Mouse (Mus musculus): Measurements from ENCODE around the gene Scamp1.

Scamp1 gene

GRCm38 (mm10) chr13:94174577-94175279 lies 110.9 kb downstream of the Scamp1 start:
- no peak for DNase-seq (ENCODE audit: low spot score)

GRCm38 (mm10) chr13:94173633-94174576 lies 111.8 kb downstream of the Scamp1 start:
- peak; percentile 39 for DNase-seq (ENCODE audit: low spot score)

GRCm38 (mm10) chr13:94172533-94173310 lies 112.9 kb downstream of the Scamp1 start:
- no peak for DNase-seq (ENCODE audit: low spot score)

GRCm38 (mm10) chr13:94171612-94172011 lies 114.0 kb downstream of the Scamp1 start:
- no peak for DNase-seq (ENCODE audit: low spot score)

GRCm38 (mm10) chr13:94169325-94169916 lies 116.2 kb downstream of the Scamp1 start:
- no peak for DNase-seq (ENCODE audit: low spot score)

- DNase-seq (ENCODE audit: low spot score): no peak
These were observed 117.3 kb downstream of the Scamp1 start for GRCm38 (mm10) chr13:94168319-94168718.

GRCm38 (mm10) chr13:94164501-94164900 lies 121.2 kb downstream of the Scamp1 start:
- DNase-seq (ENCODE audit: low spot score): no peak

GRCm38 (mm10) chr13:94159478-94160220 lies 126.0 kb downstream of the Scamp1 start:
- DNase-seq (ENCODE audit: low spot score): no peak

GRCm38 (mm10) chr13:94158864-94159477 lies 126.7 kb downstream of the Scamp1 start:
- no peak for DNase-seq (ENCODE audit: low spot score)

- no peak for DNase-seq (ENCODE audit: low spot score)
These were observed 129.8 kb downstream of the Scamp1 start for GRCm38 (mm10) chr13:94155657-94156429.

GRCm38 (mm10) chr13:94154512-94155296 lies 131.0 kb downstream of the Scamp1 start:
- DNase-seq (ENCODE audit: low spot score): no peak

GRCm38 (mm10) chr13:94153658-94154057 lies 132.0 kb downstream of the Scamp1 start:
- DNase-seq (ENCODE audit: low spot score): no peak

GRCm38 (mm10) chr13:94152836-94153235 lies 132.8 kb downstream of the Scamp1 start:
- no peak for DNase-seq (ENCODE audit: low spot score)
